8 mouse cellular contexts compared by ENCODE assay signal in genomic region chr3:122300983-122301919, GRCm38 (mm10). TPM values are rescaled to one million over a fixed set of nuclear protein-coding genes. Genes with fewer than 3 reads are reported as not detected.
A peak's percentile ranks its signal among the peaks of the same experiment; 100 is the strongest.
DNase-seq lines count a peak whose midpoint lies in the region; ATAC-seq and TF ChIP-seq lines count a peak whose summit lies in the region.
"Had no signal": no experiment of that assay in that cellular context is flagged by ENCODE, and none has a peak within 500 bp of the region (broad histone marks: within the 10 kb centered on the region; RNA-seq: fewer than 3 reads in every experiment).

No protein-coding gene starts in this region.

- no peak overlapping the region for H3K9ac ChIP-seq in lung, embryonic 14.5 days
- H3K9ac ChIP-seq: lung, embryonic 15.5 days had no signal

- no peaks in the 10 kb centered on the region for H3K9me3 ChIP-seq in lung, embryonic 14.5 days (ENCODE audit: low read depth, low read length)
- H3K9me3 ChIP-seq: lung, embryonic 15.5 days had no signal

- WGBS in lung, embryonic 14.5 days, result 61% methylated on average over 9 of the region's 9 CpGs
- 58% methylated on average over 9 of the region's 9 CpGs for WGBS in lung, adult 2 months

- ATAC-seq in lung, embryonic 14.5 days (ENCODE audit: insufficient read depth), result peak; percentile 42; the same call in 1 of the 2 replicates
- peak; percentile 64 for ATAC-seq in megakaryocyte, adult 5-6 weeks (ENCODE audit: poor library complexity, severe bottlenecking)

- no peak for TF ChIP-seq CTCF in lung, embryonic 14.5 days (IDR thresholded peaks at IDR 0.05; ENCODE audit: low read depth)
- TF ChIP-seq CTCF in lung, adult 2 months (IDR thresholded peaks at IDR 0.05; ENCODE audit: insufficient read depth, low read length), result no peak

- H3K36me3 ChIP-seq in lung, embryonic 14.5 days (ENCODE audit: insufficient read depth), result no peaks in the 10 kb centered on the region
- H3K36me3 ChIP-seq: lung, embryonic 15.5 days had no signal

- no peak overlapping the region for H3K4me3 ChIP-seq in lung, embryonic 14.5 days (ENCODE audit: low read depth, low read length)
- no peak overlapping the region for H3K4me3 ChIP-seq in lung, adult 2 months (replicated peaks; ENCODE audit: extremely low read depth, low read depth, low read length)
- H3K4me3 ChIP-seq: lung, embryonic 15.5 days had no signal

- TF ChIP-seq POLR2A in lung, adult 2 months (IDR thresholded peaks at IDR 0.05; ENCODE audit: borderline replicate concordance, extremely low read depth, low read depth, low read length), result no peak

- H3K27me3 ChIP-seq in lung, embryonic 14.5 days (ENCODE audit: insufficient read depth, low read length), result no peaks in the 10 kb centered on the region
- H3K27me3 ChIP-seq: lung, embryonic 15.5 days had no signal

- H3K4me1 ChIP-seq in lung, embryonic 14.5 days (ENCODE audit: insufficient read depth), result no peaks in the 10 kb centered on the region
- H3K4me1 ChIP-seq in lung, adult 2 months (ENCODE audit: control insufficient read depth, insufficient read depth, low read length), result no peaks in the 10 kb centered on the region
- H3K4me1 ChIP-seq: lung, embryonic 15.5 days had no signal

- DNase-seq in lung, embryonic 14.5 days, result peak; percentile 27
- no peak for DNase-seq in lung, adult 2 months
- DNase-seq in brain, adult 2 months (ENCODE audit: low read depth, low spot score), result peak; percentile 95
- peak; percentile 49 to 51 for DNase-seq in heart, postnatal 10 days
- DNase-seq in layer of hippocampus, adult 9-11 months, result peak; percentile 89
- peak; percentile 35 to 41 for DNase-seq in thymus, postnatal 10 days (ENCODE audit: low spot score in 2 of 2)

- intact Hi-C loops in heart, postnatal 10 days (cut with DNase I), result no loop called here

- H3K27ac ChIP-seq in lung, embryonic 14.5 days (ENCODE audit: low read depth), result no peak overlapping the region
- H3K27ac ChIP-seq: lung, embryonic 15.5 days had no signal

- no peak overlapping the region for H3K4me2 ChIP-seq in lung, embryonic 14.5 days
- H3K4me2 ChIP-seq: lung, embryonic 15.5 days had no signal

RNA-seq across cellular contexts. Expression of gene Bcar3, which starts 7.3 kb away (rescaled TPM):
- polyA plus RNA-seq in lung, embryonic 14.5 days (2014; fragmentation: Nextera tagmentation; extraction: Ambion mirVana), result 13.4 and 14.0 TPM in 2 replicates
- polyA plus RNA-seq in lung, adult 2 months (2012; rRNA removed), result 47.6 and 54.4 TPM in 2 replicates
- 10 to 100 TPM in 1 of 2 experiments, 1 to 10 TPM in 1; 9.3 to 10.0 TPM for total RNA-seq in heart, postnatal 10 days (2021)
- total RNA-seq in megakaryocyte, adult 5-6 weeks (2015), result 0.46 and 1.2 TPM in 2 replicates
- 1.2 and 2.0 TPM in 2 replicates for total RNA-seq in megakaryocyte, adult 5-6 weeks (2017)

RNA-seq across cellular contexts. Expression of gene Dnttip2, which starts 27.1 kb away (rescaled TPM):
- polyA plus RNA-seq in lung, embryonic 14.5 days (2014; fragmentation: Nextera tagmentation; extraction: Ambion mirVana), result 77.8 and 80.2 TPM in 2 replicates
- polyA plus RNA-seq in lung, adult 2 months (2012; rRNA removed), result 5.6 and 8.1 TPM in 2 replicates
- total RNA-seq in heart, postnatal 10 days (2021), result 10 to 100 TPM; 25.3 to 30.9 TPM
- total RNA-seq in megakaryocyte, adult 5-6 weeks (2015), result 65.3 and 76.9 TPM in 2 replicates
- total RNA-seq in megakaryocyte, adult 5-6 weeks (2017), result 81.9 and 94.7 TPM in 2 replicates

RNA-seq across cellular contexts. Expression of gene Gclm, which starts 55.9 kb away (rescaled TPM):
- polyA plus RNA-seq in lung, embryonic 14.5 days (2014; fragmentation: Nextera tagmentation; extraction: Ambion mirVana), result 76.3 and 78.6 TPM in 2 replicates
- polyA plus RNA-seq in lung, adult 2 months (2012; rRNA removed), result 43.6 and 63.2 TPM in 2 replicates
- 10 to 100 TPM; 52.4 to 56.0 TPM for total RNA-seq in heart, postnatal 10 days (2021)
- total RNA-seq in megakaryocyte, adult 5-6 weeks (2015), result 59.2 and 67.7 TPM in 2 replicates
- 20.2 and 28.8 TPM in 2 replicates for total RNA-seq in megakaryocyte, adult 5-6 weeks (2017)
